Mouse (Mus musculus): ENCODE measurements around the gene Cygb. TPM values are rescaled to one million over a fixed set of nuclear protein-coding genes. Genes with fewer than 3 reads are reported as not detected.
"Not testable (repeated sequence)": the region's sequence is repeated elsewhere in the genome, so short reads cannot be mapped to it uniquely, and the experiment has no call there.

Gene Cygb
- total RNA-seq, 2 experiments from 2014 or later = 44.2 TPM

DNA sequence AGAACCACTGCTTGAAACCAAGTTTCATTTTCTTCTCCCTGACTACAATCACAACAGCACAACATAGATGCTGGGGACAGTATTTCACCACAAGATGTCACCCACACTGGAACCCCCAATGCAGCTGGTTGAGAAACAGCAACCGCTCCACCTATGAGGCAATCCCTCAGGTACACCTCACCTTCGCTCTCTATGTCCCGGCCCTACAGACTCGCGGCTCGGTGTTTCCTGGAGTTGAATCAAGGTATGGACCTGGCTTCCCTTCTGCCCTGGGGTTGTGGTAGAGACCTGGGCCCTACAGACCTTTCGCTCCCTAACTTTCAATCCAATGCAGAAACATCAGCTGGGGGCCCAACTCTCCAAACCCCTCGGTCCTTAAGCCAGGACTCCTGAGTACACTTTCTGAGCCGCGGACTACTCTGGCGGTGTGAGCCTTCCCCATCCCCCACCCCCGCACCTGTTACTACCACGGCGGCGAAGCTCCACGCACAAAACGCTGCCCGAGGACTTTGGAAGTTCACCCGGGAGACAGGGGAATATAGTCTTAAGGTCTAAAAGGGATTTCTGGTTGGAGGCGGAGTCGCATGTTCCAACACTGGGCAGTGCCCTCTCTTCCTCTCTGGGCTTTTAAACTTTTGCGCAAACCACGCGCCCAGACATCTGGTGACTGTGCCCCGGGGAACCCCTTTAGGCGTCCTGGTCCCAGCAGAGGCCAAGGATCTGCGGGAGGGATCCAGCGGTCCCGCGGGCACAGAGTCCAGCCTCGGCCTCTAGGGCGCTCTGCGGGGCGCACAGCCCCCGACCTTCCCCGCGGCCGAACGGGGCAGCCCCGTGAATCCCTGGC, 30.6 kb downstream of the Cygb start:
- intact Hi-C loops (cut with DNase I) = no loop called here
- DNase-seq (ENCODE audit: low spot score in 2 of 2) = no peak

DNA sequence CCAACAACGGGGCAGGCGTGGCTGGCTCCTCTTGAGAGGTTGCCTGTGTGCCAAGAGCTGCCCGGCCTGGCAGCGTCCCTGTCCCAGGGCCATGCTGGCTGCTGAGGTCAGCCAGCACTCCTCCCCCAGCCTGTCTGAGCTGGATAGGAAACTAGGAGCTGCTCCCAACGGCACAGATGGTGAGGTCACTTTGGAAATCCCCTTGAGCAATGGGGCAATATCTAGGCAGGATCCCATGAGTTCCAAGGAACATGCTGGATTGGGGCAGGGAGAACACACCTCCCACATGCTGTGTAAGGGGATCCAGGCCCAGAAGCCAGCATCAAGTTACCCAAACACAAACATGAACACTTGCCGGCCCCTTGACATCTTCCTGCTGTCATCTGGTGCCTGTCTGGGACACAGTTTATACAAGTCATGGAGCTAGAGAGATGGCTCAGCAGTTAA, 32.8 kb downstream of the Cygb start:
- no peak for DNase-seq (ENCODE audit: low spot score in 2 of 2)
- intact Hi-C loops (cut with DNase I) = no loop called here

- intact Hi-C loops (cut with DNase I) = no loop called here
- no peak for DNase-seq (ENCODE audit: low spot score in 2 of 2)
These were observed 33.4 kb downstream of the Cygb start for GRCm38 (mm10) chr11:116620559-116621253.

- no peak for DNase-seq (ENCODE audit: low spot score in 2 of 2)
- intact Hi-C loops (cut with DNase I) = no loop called here
These were observed 34.0 kb downstream of the Cygb start for GRCm38 (mm10) chr11:116620073-116620472.

DNA sequence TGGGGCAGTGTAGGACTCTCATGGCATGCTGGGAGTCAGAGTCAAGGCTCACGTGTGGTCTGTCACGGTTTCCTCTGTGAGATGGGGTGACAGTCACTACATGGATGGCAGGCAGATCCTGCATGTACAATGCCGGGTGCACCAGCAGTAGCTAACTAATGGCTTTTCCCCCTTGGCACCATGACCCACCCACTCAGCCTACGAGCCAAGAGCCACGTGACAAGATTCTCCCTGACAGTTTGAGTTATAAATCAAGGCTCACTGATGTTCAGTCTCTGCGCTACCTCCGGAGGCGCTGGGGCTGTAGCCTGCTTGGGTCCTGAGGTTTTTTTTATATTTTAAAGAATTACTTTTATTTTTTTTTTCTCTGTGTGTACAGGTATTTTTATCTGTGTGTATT, 34.6 kb downstream of the Cygb start:
- intact Hi-C loops (cut with DNase I) = no loop called here
- no peak for DNase-seq (ENCODE audit: low spot score in 2 of 2)

DNA sequence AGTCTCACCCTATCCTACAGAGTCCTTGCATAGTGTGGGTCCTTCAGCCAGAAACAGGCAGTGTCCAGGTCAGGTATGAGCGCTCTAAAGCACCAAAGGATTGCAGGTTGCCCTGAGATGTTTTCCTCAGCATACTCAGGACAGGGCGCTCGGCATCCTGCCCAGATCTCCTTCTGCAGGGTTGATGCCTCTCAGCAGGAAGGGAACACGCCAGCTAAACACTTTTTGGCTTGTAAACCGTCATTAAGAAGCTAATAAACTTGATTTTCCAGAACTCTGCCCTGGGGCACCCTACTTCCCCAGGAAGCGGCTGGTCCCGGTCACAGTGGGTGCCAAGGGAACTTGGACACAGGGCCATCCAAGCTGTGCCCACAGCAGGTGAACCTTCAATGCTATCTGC, 35.0 kb downstream of the Cygb start:
- DNase-seq (ENCODE audit: low spot score in 2 of 2) = no peak
- intact Hi-C loops (cut with DNase I) = no loop called here

GRCm38 (mm10) chr11:116618666-116619065, 35.4 kb downstream of the Cygb start:
- DNase-seq (ENCODE audit: low spot score in 2 of 2) = no peak
- intact Hi-C loops (cut with DNase I) = no loop called here

DNA sequence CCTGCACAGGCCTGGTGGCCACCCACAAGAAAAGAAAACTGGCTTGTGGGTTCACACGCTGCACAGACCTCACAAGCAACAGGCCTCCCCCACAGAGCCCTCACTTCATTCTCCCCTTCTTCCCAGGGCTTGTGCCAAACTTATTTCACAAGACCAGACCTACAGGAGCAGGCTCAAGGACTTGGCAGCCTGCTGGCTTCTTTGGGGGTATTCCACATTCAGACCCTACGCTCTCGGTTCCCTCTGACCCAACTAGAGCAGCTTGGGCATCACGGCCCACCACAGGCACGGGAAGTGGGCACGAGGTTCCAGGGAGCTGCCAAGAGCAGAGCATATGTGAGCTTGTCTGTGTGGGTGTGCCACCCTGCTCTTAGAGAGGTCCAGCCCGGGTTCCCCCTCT, 36.5 kb downstream of the Cygb start:
- no peak for DNase-seq (ENCODE audit: low spot score in 2 of 2)
- intact Hi-C loops (cut with DNase I) = no loop called here

DNA sequence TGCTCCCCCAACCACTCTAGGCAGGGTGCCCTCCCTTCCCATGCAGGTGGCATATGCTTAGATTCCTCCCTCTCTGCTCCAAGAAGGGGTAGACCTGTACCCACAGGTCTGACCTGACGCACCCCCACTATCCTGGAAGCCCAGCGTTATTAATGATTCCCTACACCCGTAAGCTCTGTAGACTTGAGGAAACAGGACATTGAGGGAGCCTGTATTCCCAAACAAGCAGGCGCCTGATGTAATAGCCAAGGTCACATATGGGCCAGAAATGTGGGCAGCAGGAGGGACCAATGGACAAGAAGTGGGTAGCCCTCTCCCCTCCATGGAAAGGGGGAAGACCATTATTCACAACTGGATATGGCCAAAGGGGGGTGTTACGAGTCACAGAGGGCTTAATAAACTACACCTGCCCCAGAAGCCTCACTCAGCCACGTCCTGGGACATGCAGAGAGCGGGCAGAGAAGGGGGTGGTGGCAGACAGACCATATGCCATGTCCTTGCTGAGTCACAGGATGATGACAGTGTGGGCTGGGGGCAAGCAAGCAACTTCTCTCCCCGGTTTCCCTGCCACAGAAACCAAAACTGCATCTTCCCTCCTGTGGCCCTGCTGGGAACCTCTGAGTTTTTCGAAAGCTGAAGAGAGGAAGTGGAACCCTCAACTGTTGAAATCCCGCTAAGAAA, 37.5 kb downstream of the Cygb start:
- no peak for DNase-seq (ENCODE audit: low spot score in 2 of 2)
- intact Hi-C loops (cut with DNase I) = no loop called here

- intact Hi-C loops (cut with DNase I) = no loop called here
- DNase-seq (ENCODE audit: low spot score in 2 of 2) = no peak
These were observed 38.2 kb downstream of the Cygb start for GRCm38 (mm10) chr11:116615735-116616437.

GRCm38 (mm10) chr11:116613234-116613633, 40.9 kb downstream of the Cygb start:
- intact Hi-C loops (cut with DNase I) = no loop called here
- DNase-seq (ENCODE audit: low spot score in 2 of 2) = no peak

- intact Hi-C loops (cut with DNase I) = no loop called here
These were observed 41.6 kb downstream of the Cygb start for GRCm38 (mm10) chr11:116612554-116612953.

GRCm38 (mm10) chr11:116611883-116612282, 42.2 kb downstream of the Cygb start:
- no peak for DNase-seq (ENCODE audit: low spot score in 2 of 2)
- intact Hi-C loops (cut with DNase I) = no loop called here

More at GRCm38 (mm10) chr11:116612554-116612953, 41.6 kb downstream of the Cygb start:
- no peak for DNase-seq (ENCODE audit: low spot score in 2 of 2)

GRCm38 (mm10) chr11:116611168-116611567, 42.9 kb downstream of the Cygb start:
- intact Hi-C loops (cut with DNase I); DNase-seq (ENCODE audit: low spot score in 2 of 2): not testable (repeated sequence)

DNA sequence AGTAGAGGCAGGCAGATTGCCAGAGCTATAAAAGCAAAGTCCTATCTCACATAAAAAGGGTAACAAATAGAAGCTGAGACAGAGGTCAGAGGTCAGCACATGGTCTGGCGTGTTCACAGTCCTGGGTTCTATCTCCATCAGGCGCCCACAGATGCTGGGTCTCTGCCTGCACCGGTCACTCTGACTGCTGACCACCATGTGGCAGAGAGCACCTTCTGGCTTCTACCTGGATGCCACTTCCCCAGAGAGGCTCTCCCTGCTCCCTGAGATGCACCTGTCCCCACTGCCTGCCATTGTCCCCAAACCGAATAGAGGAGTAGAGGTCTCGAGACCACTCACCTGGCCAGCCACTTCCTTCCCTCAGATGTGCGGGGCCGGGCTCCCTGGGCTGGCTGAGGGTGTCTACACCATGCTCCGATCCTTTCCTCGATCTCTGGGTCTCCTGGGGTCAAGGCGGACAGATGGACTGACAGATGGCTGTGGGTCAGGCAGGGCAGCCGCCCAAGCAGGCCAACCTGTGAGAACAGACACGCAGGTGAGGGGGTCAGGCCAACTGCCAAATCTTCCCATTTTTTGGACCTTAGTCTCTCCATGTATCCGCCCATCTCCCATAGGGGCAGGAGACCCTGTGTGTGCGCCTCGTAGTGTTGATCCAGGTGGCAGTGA, 44.0 kb downstream of the Cygb start:
- intact Hi-C loops (cut with DNase I) = no loop called here
- DNase-seq (ENCODE audit: low spot score in 2 of 2) = no peak

DNA sequence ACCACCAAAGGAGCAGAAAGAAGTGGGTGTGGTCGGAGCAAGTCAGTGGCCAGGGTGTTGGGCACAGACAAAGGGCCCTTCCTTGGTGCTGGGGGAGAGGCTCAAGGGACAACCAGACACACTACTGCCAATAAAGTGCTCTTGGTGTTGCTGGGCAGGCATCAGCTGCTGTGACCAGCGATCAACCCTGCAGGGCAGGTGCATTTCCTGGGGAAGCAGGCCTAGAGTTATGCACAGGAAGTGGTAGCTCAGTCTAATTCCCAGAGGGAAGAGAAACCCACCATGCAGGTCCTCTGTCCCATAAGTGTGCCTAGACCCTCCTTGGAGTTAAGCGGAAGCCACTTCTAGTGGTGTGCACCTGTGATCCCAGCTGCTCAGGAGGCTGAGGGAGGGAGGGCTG, 46.4 kb downstream of the Cygb start:
- no peak for DNase-seq (ENCODE audit: low spot score in 2 of 2)
- intact Hi-C loops (cut with DNase I) = no loop called here

DNA sequence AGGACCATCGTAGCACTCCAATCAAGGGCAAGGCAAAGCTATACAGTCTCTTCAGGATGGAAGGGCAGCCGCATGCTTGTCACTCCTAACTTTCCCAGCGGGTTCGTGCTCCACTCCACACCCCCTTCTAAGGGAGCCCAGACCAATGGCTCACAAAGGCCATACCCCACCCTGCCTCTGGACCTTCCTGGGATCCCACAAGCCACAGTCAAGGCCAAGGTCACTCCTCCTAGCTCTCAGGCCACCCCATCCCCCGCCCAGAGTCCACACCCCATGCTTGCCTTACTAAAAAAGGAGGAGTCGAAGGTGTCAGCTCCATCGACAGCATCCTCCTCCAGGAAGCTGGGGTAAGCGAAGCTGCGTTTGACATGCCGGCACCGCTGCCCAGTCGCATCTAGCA, 50.0 kb downstream of the Cygb start:
- intact Hi-C loops (cut with DNase I) = no loop called here
- no peak for DNase-seq (ENCODE audit: low spot score in 2 of 2)

DNA sequence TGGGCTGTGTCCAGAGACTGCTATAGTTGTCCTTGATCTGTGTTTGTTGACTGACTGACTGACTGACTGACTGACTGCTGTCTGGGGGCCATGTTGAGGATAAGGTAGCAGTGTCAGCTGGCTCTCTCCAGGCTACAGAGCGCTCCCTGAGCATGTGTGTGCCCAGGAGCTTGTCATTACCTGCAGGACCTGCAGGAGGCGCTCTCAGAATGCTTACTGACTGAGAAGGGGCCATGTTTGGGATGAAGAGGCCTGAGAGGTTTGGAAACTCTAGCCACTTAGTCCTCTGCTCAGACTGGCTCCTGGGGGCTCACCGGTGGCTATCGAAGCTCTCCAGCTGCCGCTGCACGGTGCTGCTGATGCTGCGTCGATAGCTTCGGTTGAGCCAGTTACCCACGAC, 50.8 kb downstream of the Cygb start:
- no peak for DNase-seq (ENCODE audit: low spot score in 2 of 2)
- intact Hi-C loops (cut with DNase I) = no loop called here

- intact Hi-C loops (cut with DNase I) = no loop called here
- no peak for DNase-seq (ENCODE audit: low spot score in 2 of 2)
These were observed 52.1 kb downstream of the Cygb start for GRCm38 (mm10) chr11:116602043-116602442.

Data from left cerebral cortex, postnatal 36 days (tissue).